Mouse (Mus musculus) heart, postnatal 0 days (tissue): ENCODE measurements at regions not wholly inside any gene's neighbourhood (a gene's known extent, or its start where the extent isn't known, plus 50 kb on each side); places are given as distances from the start of the nearest gene placed in this dataset.

Experiments used
- CTCF ChIP-seq: IDR thresholded peaks from 2 replicates; pipeline ENCODE4 v1.5.1; 2016; ENCODE audit warnings: antibody characterized with exemption, control low read depth, low read depth
- EP300 ChIP-seq: IDR thresholded peaks from 2 replicates; pipeline ENCODE4 v1.6.1; 2016; ENCODE audit warnings: antibody characterized with exemption, low read depth

DNA sequence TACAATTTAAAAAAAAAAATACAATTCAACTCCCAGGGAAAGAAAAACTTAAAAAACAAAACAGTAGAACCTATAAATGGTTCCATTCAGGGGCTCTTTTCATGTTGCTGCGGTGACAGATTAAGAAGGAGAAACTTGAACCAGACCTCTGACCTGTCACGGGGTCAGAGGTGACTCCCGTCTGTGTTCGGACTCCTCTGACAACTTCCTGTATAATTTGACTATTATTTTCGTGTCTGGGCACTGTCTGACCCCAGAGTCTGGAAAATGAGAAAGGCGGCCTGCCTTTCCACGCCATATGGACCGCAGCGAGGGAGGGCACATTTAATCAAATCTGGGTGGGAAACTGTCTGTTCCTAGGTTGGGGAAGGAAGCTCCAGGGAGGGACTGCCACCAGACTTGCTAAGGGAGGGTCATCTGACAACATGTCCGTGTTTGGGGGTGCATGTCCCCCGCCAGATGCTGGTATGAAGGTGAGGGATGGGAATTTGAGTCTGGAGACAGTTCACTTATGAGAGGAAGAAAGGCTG is 634.7 kb upstream of the 3110018I06Rik start:
- TF ChIP-seq CTCF = no peak
- no peak for TF ChIP-seq EP300
